Mouse (Mus musculus): ENCODE measurements around the gene Rae1. TPM values are rescaled to one million over a fixed set of nuclear protein-coding genes. Genes with fewer than 3 reads are reported as not detected.

The Rae1 gene
- polyA plus RNA-seq, 1 experiment from 2014 or later = 106 TPM

DNA sequence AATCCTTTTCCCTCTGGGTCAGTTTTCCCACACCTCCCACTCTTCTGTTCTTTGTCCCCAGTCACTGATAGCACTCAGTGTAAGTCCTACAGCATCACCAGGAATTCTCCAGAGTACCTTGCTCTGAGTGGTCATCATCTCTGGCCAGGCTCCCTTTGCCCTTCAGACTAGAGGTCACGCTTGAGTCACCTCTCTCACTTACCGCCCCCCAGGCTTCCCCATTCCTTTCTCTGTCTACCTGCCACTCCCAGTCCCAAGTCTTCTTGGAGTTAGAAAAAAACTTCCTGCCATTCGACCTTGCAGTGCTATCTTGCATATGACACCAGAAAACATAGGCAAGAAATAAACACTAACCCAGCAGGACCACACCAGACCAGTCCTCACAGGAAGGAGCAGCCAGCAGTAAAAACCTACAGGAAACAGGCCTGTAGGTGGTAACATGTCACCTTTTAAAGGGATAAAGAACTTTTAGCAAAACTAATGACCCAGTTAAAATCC is 10.4 kb downstream of the Rae1 start:
- Histone ChIP-seq H3K9me3 (ENCODE audit: control insufficient read depth, low read length) (no peaks in the 10 kb centered on the region), H3K27ac (ENCODE audit: low read depth, low read length) (no peak overlapping the region), H3K27me3 (replicated peaks; ENCODE audit: control insufficient read depth, insufficient read depth, low read length) (no peaks in the 10 kb centered on the region), H3K36me3 (ENCODE audit: control insufficient read depth, insufficient read depth, low read length) (peaks cover 57% of the 10 kb centered on the region), H3K4me1 (ENCODE audit: control insufficient read depth, insufficient read depth, low read depth, low read length) (no peaks in the 10 kb centered on the region), H3K9ac (ENCODE audit: low read depth, low read length) (no peak overlapping the region), H3K4me2 (ENCODE audit: low read length) (no peak overlapping the region), H3K4me3 (ENCODE audit: low read length) (no peak overlapping the region)
- 77% methylated on average over 3 of the region's 3 CpGs for WGBS
- no peak for ATAC-seq

DNA sequence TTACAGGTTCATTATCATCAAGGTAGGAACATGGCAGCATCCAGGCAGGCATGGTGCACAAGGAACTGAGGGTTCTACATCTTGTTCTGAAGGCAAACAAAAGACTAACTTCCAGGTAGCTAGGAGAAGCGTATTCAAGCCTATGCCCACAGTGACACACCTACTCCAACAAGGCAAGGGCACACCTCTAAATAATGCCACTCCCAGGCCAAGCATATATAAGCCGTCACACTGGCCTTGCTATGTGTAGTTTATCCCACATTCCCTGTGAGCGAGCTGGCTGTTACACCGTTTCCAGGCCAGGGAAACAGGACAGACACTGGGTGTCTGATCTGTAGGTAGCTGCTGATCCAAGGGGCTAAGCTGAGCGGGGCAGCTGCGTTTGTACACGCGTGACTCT is 11.5 kb downstream of the Rae1 start:
- no peak overlapping the region for H3K27ac ChIP-seq (ENCODE audit: low read depth, low read length)
- no peaks in the 10 kb centered on the region for H3K4me1 ChIP-seq (ENCODE audit: control insufficient read depth, insufficient read depth, low read depth, low read length)
- H3K27me3 ChIP-seq (replicated peaks; ENCODE audit: control insufficient read depth, insufficient read depth, low read length) = no peaks in the 10 kb centered on the region
- no peak overlapping the region for H3K4me2 ChIP-seq (ENCODE audit: low read length)
- no peaks in the 10 kb centered on the region for H3K9me3 ChIP-seq (ENCODE audit: control insufficient read depth, low read length)
- H3K36me3 ChIP-seq (ENCODE audit: control insufficient read depth, insufficient read depth, low read length) = peaks cover 54% of the 10 kb centered on the region
- 98% methylated on average over 8 of the region's 8 CpGs for WGBS
- no peak overlapping the region for H3K4me3 ChIP-seq (ENCODE audit: low read length)
- ATAC-seq = no peak
- H3K9ac ChIP-seq (ENCODE audit: low read depth, low read length) = no peak overlapping the region

DNA sequence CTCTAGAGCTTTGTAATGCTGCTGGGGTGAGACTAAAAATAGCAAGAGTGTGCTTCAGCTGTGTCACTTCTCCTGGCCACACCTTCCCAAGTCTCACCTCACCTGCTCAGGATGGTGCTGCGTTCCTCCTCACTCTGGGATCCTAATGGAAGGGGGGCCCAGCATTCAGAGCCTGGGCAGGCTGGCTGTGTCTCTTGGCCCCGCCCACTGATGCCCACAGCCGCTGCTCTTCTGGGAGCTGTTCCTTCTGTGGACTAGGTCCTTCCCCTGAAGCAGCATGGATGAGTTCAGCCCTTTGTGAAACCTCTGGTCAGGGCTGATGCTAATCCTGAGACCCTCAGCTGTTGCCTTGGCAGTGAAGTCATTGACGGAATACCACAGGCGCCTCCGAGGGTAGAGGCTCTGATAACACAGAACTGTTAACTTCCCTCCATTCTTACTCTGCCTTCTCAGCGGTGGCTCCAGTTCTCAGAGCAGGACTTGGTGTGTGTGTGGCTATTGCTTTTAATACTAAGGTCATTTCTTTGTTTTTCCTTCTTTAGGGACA is 14.9 kb downstream of the Rae1 start:
- peaks cover 3% of the 10 kb centered on the region for H3K4me1 ChIP-seq (ENCODE audit: control insufficient read depth, insufficient read depth, low read depth, low read length)
- H3K27me3 ChIP-seq (replicated peaks; ENCODE audit: control insufficient read depth, insufficient read depth, low read length) = no peaks in the 10 kb centered on the region
- H3K36me3 ChIP-seq (ENCODE audit: control insufficient read depth, insufficient read depth, low read length) = peaks cover 34% of the 10 kb centered on the region
- no peak for ATAC-seq
- no peak overlapping the region for H3K9ac ChIP-seq (ENCODE audit: low read depth, low read length)
- WGBS = 83% methylated on average over 7 of the region's 7 CpGs
- no peaks in the 10 kb centered on the region for H3K9me3 ChIP-seq (ENCODE audit: control insufficient read depth, low read length)
- no peak overlapping the region for H3K4me2 ChIP-seq (ENCODE audit: low read length)
- no peak overlapping the region for H3K4me3 ChIP-seq (ENCODE audit: low read length)
- no peak overlapping the region for H3K27ac ChIP-seq (ENCODE audit: low read depth, low read length)

DNA sequence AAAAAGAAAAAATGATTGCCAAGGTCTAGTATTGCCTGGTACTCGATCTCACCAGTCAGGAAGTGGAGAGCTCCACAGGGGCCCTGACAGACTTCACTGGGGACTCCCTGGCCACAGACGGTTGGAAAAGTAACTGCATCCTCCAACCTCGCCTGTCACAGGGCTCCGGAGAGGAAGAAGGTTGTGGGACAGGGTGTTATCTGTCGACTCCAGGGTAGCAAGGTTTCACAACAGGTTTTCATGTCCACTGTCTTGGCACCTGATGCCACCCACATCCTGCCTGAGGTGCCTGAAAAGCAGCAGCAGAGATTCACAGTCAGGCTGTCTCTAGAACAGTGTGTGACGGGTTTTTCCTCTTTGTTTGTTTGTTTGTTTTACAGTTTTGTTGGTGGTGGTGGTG is 18.0 kb downstream of the Rae1 start:
- Histone ChIP-seq H3K4me3 (ENCODE audit: low read length) (no peak overlapping the region), H3K4me2 (ENCODE audit: low read length) (no peak overlapping the region), H3K27me3 (replicated peaks; ENCODE audit: control insufficient read depth, insufficient read depth, low read length) (peaks cover 3% of the 10 kb centered on the region), H3K9ac (ENCODE audit: low read depth, low read length) (no peak overlapping the region), H3K4me1 (ENCODE audit: control insufficient read depth, insufficient read depth, low read depth, low read length) (peaks cover 18% of the 10 kb centered on the region), H3K9me3 (ENCODE audit: control insufficient read depth, low read length) (no peaks in the 10 kb centered on the region), H3K36me3 (ENCODE audit: control insufficient read depth, insufficient read depth, low read length) (peaks cover 16% of the 10 kb centered on the region; the same call in 1 of the 2 replicates), H3K27ac (ENCODE audit: low read depth, low read length) (no peak overlapping the region)
- ATAC-seq = no peak
- WGBS = 51% methylated on average over 6 of the region's 6 CpGs

DNA sequence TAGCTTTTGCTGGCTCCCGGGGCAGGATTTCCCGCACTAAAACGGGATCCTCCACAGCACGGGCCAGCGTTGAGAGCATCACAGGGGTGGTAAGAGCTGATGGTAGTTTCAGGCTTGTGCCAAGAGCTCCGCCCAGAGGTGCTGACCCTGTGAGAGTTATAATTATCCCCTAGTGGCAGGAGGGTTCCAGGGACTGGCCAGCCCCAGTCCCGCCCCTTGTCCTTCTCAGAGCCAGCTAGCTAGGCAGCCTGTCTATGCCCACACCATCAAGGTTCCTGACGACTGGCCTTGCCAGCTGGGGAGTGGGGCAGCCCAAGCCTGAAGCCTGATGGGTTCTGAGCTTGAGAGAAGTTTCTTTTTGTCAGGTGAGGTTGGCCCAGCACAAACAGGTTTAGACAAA is 18.7 kb downstream of the Rae1 start:
- Histone ChIP-seq H3K27ac (ENCODE audit: low read depth, low read length) (no peak overlapping the region), H3K36me3 (ENCODE audit: control insufficient read depth, insufficient read depth, low read length) (peaks cover 12% of the 10 kb centered on the region; the same call in 1 of the 2 replicates), H3K4me1 (ENCODE audit: control insufficient read depth, insufficient read depth, low read depth, low read length) (peaks cover 24% of the 10 kb centered on the region), H3K4me3 (ENCODE audit: low read length) (no peak overlapping the region), H3K9me3 (ENCODE audit: control insufficient read depth, low read length) (no peaks in the 10 kb centered on the region), H3K27me3 (replicated peaks; ENCODE audit: control insufficient read depth, insufficient read depth, low read length) (peaks cover 3% of the 10 kb centered on the region), H3K9ac (ENCODE audit: low read depth, low read length) (no peak overlapping the region), H3K4me2 (ENCODE audit: low read length) (no peak overlapping the region)
- ATAC-seq = no peak
- 24% methylated on average over 8 of the region's 8 CpGs for WGBS

DNA sequence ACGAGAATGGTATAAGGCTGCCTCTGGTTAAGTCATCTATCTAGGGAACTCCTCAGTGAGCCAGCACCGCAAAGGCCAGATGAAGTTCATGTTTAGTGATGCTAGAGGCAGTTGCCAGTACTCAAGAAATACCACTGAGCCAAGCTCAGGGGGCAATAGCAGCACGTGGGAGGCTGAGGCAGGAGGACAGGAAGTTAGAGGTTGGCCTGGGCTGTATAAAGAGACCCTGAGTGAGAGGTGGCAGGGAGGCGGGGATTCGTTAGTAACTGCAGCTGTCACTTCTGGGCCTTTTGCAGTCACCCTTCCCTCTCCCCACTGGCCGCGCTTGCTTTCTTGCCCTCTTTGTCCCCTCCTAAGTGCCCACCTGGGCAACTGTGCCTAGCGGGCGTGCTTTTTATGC is 19.4 kb downstream of the Rae1 start:
- peaks cover 3% of the 10 kb centered on the region for H3K27me3 ChIP-seq (replicated peaks; ENCODE audit: control insufficient read depth, insufficient read depth, low read length)
- peak overlapping the region; percentile 74 for H3K4me2 ChIP-seq (ENCODE audit: low read length)
- peaks cover 30% of the 10 kb centered on the region for H3K4me1 ChIP-seq (ENCODE audit: control insufficient read depth, insufficient read depth, low read depth, low read length)
- H3K9ac ChIP-seq (ENCODE audit: low read depth, low read length) = 0 out of 2 replicates have a peak overlapping the region, but pooled peaks have one; percentile 24
- no peak overlapping the region for H3K27ac ChIP-seq (ENCODE audit: low read depth, low read length)
- H3K36me3 ChIP-seq (ENCODE audit: control insufficient read depth, insufficient read depth, low read length) = peaks cover 8% of the 10 kb centered on the region; the same call in 1 of the 2 replicates
- no peaks in the 10 kb centered on the region for H3K9me3 ChIP-seq (ENCODE audit: control insufficient read depth, low read length)
- peak overlapping the region; percentile 37 for H3K4me3 ChIP-seq (ENCODE audit: low read length)
- no peak for ATAC-seq
- 19% methylated on average over 9 of the region's 9 CpGs for WGBS

DNA sequence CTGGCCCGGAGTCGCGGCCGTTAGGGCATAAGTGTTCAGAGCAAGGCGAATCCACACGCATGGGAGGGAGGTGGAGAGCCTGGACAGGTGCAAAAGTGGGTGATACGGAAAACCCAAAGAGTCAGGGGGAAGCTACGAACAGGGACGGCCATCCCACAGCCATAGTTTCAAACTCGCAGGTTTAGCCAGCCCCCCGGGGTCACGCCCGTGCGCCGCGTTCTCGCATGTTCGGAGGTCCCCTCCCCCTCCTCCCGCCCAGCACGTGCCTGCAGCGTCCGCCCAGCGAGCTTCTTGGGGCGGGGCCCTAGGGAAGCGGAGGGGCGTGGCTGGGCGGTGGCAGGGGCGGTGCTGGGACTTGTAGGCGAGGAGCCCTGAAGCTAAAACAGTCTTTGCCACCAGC is 19.9 kb downstream of the Rae1 start:
- H3K27ac ChIP-seq (ENCODE audit: low read depth, low read length) = no peak overlapping the region
- peak overlapping the region; percentile 37 for H3K4me3 ChIP-seq (ENCODE audit: low read length)
- H3K36me3 ChIP-seq (ENCODE audit: control insufficient read depth, insufficient read depth, low read length) = peaks cover 4% of the 10 kb centered on the region; the same call in 1 of the 2 replicates
- peaks cover 3% of the 10 kb centered on the region for H3K27me3 ChIP-seq (replicated peaks; ENCODE audit: control insufficient read depth, insufficient read depth, low read length)
- H3K9me3 ChIP-seq (ENCODE audit: control insufficient read depth, low read length) = no peaks in the 10 kb centered on the region
- H3K9ac ChIP-seq (ENCODE audit: low read depth, low read length) = peak overlapping the region; percentile 24; the same call in 1 of the 2 replicates
- H3K4me1 ChIP-seq (ENCODE audit: control insufficient read depth, insufficient read depth, low read depth, low read length) = peaks cover 34% of the 10 kb centered on the region
- peak; percentile 35; the same call in 1 of the 2 replicates for ATAC-seq
- WGBS = under 1% methylated on average over 20 of the region's 29 CpGs
- H3K4me2 ChIP-seq (ENCODE audit: low read length) = peak overlapping the region; percentile 74

DNA sequence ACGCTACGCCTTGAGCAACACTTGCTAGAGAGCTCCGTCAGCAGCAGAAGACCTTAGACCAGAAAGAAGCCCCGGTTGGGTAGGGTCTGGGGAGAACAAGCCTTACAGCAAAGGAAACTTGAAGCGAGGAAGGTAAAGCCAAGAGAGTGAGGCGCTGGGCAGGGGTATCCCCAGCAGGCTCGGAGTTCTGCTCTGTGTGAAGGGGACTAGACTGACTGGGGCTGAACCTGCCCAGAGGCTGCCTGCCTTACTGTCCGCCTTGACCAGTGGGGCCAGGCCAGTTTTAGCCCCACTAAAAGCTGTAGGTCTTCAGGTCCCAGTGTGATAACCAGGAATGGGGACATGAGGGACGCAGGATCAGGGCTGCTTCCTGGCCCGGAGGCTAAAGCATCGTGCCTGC is 20.5 kb downstream of the Rae1 start, which contains the start of gene Rbm38:
Gene Rbm38 (plus strand): TSS at position 69 of the 400 bp plus-strand sequence.
- H3K9ac ChIP-seq (ENCODE audit: low read depth, low read length) = peak within 1 kb of the TSS; percentile 24; the same call in 1 of the 2 replicates
- WGBS = 26% methylated on average over 11 of the region's 11 CpGs
- no peak for ATAC-seq
- H3K4me1 ChIP-seq (ENCODE audit: control insufficient read depth, insufficient read depth, low read depth, low read length) = peaks cover 41% of the 10 kb centered on the region
- H3K4me2 ChIP-seq (ENCODE audit: low read length) = peak within 1 kb of the TSS; percentile 83
- H3K27me3 ChIP-seq (replicated peaks; ENCODE audit: control insufficient read depth, insufficient read depth, low read length) = peaks cover 3% of the 10 kb centered on the region
- H3K27ac ChIP-seq (ENCODE audit: low read depth, low read length) = no peak within 1 kb of the TSS
- H3K36me3 ChIP-seq (ENCODE audit: control insufficient read depth, insufficient read depth, low read length) = no peaks in the 10 kb centered on the region; the same call in 1 of the 2 replicates
- H3K4me3 ChIP-seq (ENCODE audit: low read length) = peak within 1 kb of the TSS; percentile 37
- no peaks in the 10 kb centered on the region for H3K9me3 ChIP-seq (ENCODE audit: control insufficient read depth, low read length)

DNA sequence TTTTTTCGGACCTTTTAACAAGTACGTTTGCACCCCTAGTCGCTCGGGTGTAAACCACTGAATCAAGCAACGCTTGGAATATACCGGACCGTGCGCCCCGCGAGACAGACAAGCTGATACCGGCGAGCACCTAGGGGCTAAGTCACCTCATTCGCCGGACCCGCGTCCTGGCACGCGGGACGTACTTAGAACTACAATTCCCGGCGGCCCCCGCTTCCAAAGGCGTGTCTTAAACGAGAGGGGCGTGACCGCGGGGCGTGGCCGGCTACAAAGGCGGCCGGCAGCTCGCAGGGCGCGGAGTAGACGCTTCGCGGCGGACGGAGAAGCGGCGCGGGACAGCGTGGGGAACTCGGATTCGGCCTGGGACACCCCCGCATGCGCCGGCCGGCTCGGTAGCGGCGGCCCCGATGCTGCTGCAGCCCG is 21.7 kb downstream of the Rae1 start:
- peaks cover 42% of the 10 kb centered on the region for H3K4me1 ChIP-seq (ENCODE audit: control insufficient read depth, insufficient read depth, low read depth, low read length)
- no peak overlapping the region for H3K27ac ChIP-seq (ENCODE audit: low read depth, low read length)
- peaks cover 3% of the 10 kb centered on the region for H3K27me3 ChIP-seq (replicated peaks; ENCODE audit: control insufficient read depth, insufficient read depth, low read length)
- 0% methylated on average over 34 of the region's 54 CpGs for WGBS
- H3K4me2 ChIP-seq (ENCODE audit: low read length) = peak overlapping the region; percentile 83
- peak; percentile 87 for ATAC-seq
- H3K9ac ChIP-seq (ENCODE audit: low read depth, low read length) = peak overlapping the region; percentile 80
- peak overlapping the region; percentile 76 for H3K4me3 ChIP-seq (ENCODE audit: low read length)
- no peaks in the 10 kb centered on the region for H3K36me3 ChIP-seq (ENCODE audit: control insufficient read depth, insufficient read depth, low read length)
- H3K9me3 ChIP-seq (ENCODE audit: control insufficient read depth, low read length) = no peaks in the 10 kb centered on the region
